Mouse (Mus musculus) left cerebral cortex, postnatal 10 days (tissue): ENCODE measurements at regions not wholly inside any gene's neighbourhood (a gene's known extent, or its start where the extent isn't known, plus 50 kb on each side); places are given as distances from the start of the nearest gene placed in this dataset.

ENCODE experiments used
- DNase-seq, 2 experiments: peaks; one replicate each; pipeline ENCODE4 v3.0.0; 2021 to 2022; ENCODE audit warnings: low spot score in 2 of 2, mixed read lengths in 1 of 2; ENCODE audit errors: extremely low spot score in 1 of 2
- intact Hi-C: fragments of 180-260 bp; cut with DNase I; formaldehyde crosslinking; loops from one replicate; pipeline ENCODE4 v1.15.1; 2025

GRCm38 (mm10) chr5:111506821-111507220 lies 89.7 kb downstream of the Mn1 start:
- peak in 1 of 2 experiments; percentile 54 for DNase-seq
- intact Hi-C loops = no loop called here

- intact Hi-C loops = no loop called here
- DNase-seq = no peak
Observed at GRCm38 (mm10) chr5:111507332-111507731, 90.2 kb downstream of the Mn1 start.

GRCm38 (mm10) chr5:111509014-111509561 lies 91.9 kb downstream of the Mn1 start:
- intact Hi-C loops = no loop called here

GRCm38 (mm10) chr5:111509575-111510057 lies 92.5 kb downstream of the Mn1 start:
- intact Hi-C loops = no loop called here

More at GRCm38 (mm10) chr5:111509014-111509561, 91.9 kb downstream of the Mn1 start:
- peak in 1 of 2 experiments; percentile 75 for DNase-seq

GRCm38 (mm10) chr5:111510183-111510878 lies 93.2 kb downstream of the Mn1 start:
- intact Hi-C loops = no loop called here
- no peak for DNase-seq

More at GRCm38 (mm10) chr5:111509575-111510057, 92.5 kb downstream of the Mn1 start:
- DNase-seq = no peak

GRCm38 (mm10) chr5:111510879-111511231 lies 93.7 kb downstream of the Mn1 start:
- intact Hi-C loops = no loop called here
- DNase-seq = no peak

GRCm38 (mm10) chr5:111511982-111512381 lies 94.8 kb downstream of the Mn1 start:
- DNase-seq = no peak
- intact Hi-C loops = no loop called here

- no peak for DNase-seq
- intact Hi-C loops = no loop called here
Observed at GRCm38 (mm10) chr5:111513976-111514375, 96.8 kb downstream of the Mn1 start.

GRCm38 (mm10) chr5:111519059-111519458 lies 101.9 kb downstream of the Mn1 start:
- intact Hi-C loops = loop anchor here (5.0 kb wide), 1 partner anchor 97 kb away; no protein-coding TSS in a partner anchor
- no peak for DNase-seq

- intact Hi-C loops = loop anchor here (5.0 kb wide), 1 partner anchor 97 kb away; no protein-coding TSS in a partner anchor
Observed at GRCm38 (mm10) chr5:111519500-111520041, 102.4 kb downstream of the Mn1 start.

GRCm38 (mm10) chr5:111521866-111522265 lies 104.7 kb downstream of the Mn1 start:
- intact Hi-C loops = no loop called here
- DNase-seq = no peak

More at GRCm38 (mm10) chr5:111519500-111520041, 102.4 kb downstream of the Mn1 start:
- no peak for DNase-seq

GRCm38 (mm10) chr5:111522586-111522985 lies 105.4 kb downstream of the Mn1 start:
- DNase-seq = no peak
- intact Hi-C loops = no loop called here

- intact Hi-C loops = no loop called here
- no peak for DNase-seq
Observed at GRCm38 (mm10) chr5:111527741-111528140, 110.6 kb downstream of the Mn1 start.

GRCm38 (mm10) chr5:111529096-111529495 lies 111.9 kb downstream of the Mn1 start:
- intact Hi-C loops = no loop called here
- peak in 1 of 2 experiments; percentile 65 for DNase-seq

- intact Hi-C loops = no loop called here
- no peak for DNase-seq
Observed at GRCm38 (mm10) chr5:111530628-111531524, 113.7 kb downstream of the Mn1 start.

GRCm38 (mm10) chr5:111532446-111533035 lies 115.4 kb downstream of the Mn1 start:
- DNase-seq = no peak
- intact Hi-C loops = no loop called here

- DNase-seq = no peak
- intact Hi-C loops = no loop called here
Observed at GRCm38 (mm10) chr5:111535978-111536377, 118.8 kb downstream of the Mn1 start.

GRCm38 (mm10) chr5:111538560-111539450 lies 121.6 kb downstream of the Mn1 start:
- intact Hi-C loops = no loop called here

More at GRCm38 (mm10) chr5:111538560-111539450, 121.6 kb downstream of the Mn1 start:
- no peak for DNase-seq
